8 mouse cellular contexts compared by ENCODE assay signal in genomic region chr14:101294693-101295092, GRCm38 (mm10).
DNase-seq lines count a peak whose midpoint lies in the region; ATAC-seq and TF ChIP-seq lines count a peak whose summit lies in the region.

No protein-coding gene starts in this region.

- peak; percentile 14 for DNase-seq in hindbrain, embryonic 10.5 days (ENCODE audit: low spot score)
- peak; percentile 21 for DNase-seq in Muller cell, postnatal 12 days (ENCODE audit: inconsistent ontology term)
- DNase-seq in embryo, embryonic 10.5 days (ENCODE audit: low spot score): peak; percentile 80
- peak; percentile 81 for DNase-seq in hindbrain, postnatal 0 days (ENCODE audit: low spot score)
- peak; percentile 25 for DNase-seq in lung, postnatal 14 days
- no peak for DNase-seq in T-cell, adult 2 months (ENCODE audit: low spot score)
- no peak for DNase-seq in spleen, adult 18-20 months

- H3K9me3 ChIP-seq in hindbrain, embryonic 10.5 days: no peaks in the 10 kb centered on the region
- no peaks in the 10 kb centered on the region for H3K9me3 ChIP-seq in hindbrain, embryonic 12.5 days (replicated peaks)
- H3K9me3 ChIP-seq in hindbrain, postnatal 0 days (ENCODE audit: low read length): no peaks in the 10 kb centered on the region

- peaks cover 4% of the 10 kb centered on the region; the same call in 1 of the 2 replicates for H3K4me1 ChIP-seq in hindbrain, embryonic 10.5 days (replicated peaks)
- no peaks in the 10 kb centered on the region for H3K4me1 ChIP-seq in hindbrain, embryonic 12.5 days
- H3K4me1 ChIP-seq in hindbrain, postnatal 0 days (ENCODE audit: insufficient read depth, low read length): no peaks in the 10 kb centered on the region

- peak; percentile 75 for TF ChIP-seq CTCF in hindbrain, postnatal 0 days (IDR thresholded peaks at IDR 0.05; ENCODE audit: low read depth)

- H3K9ac ChIP-seq in hindbrain, embryonic 12.5 days: no peak overlapping the region
- H3K9ac ChIP-seq in hindbrain, postnatal 0 days (replicated peaks; ENCODE audit: low read length): no peak overlapping the region

- ATAC-seq in hindbrain, embryonic 12.5 days (ENCODE audit: low FRiP score): no peak
- ATAC-seq in hindbrain, postnatal 0 days: no peak

- no peaks in the 10 kb centered on the region for H3K27me3 ChIP-seq in hindbrain, embryonic 10.5 days (ENCODE audit: insufficient read depth, poor library complexity, severe bottlenecking)
- no peaks in the 10 kb centered on the region for H3K27me3 ChIP-seq in hindbrain, embryonic 12.5 days
- H3K27me3 ChIP-seq in hindbrain, postnatal 0 days (ENCODE audit: insufficient read depth, low read length): no peaks in the 10 kb centered on the region

- H3K36me3 ChIP-seq in hindbrain, embryonic 10.5 days: no peaks in the 10 kb centered on the region
- no peaks in the 10 kb centered on the region for H3K36me3 ChIP-seq in hindbrain, embryonic 12.5 days
- no peaks in the 10 kb centered on the region for H3K36me3 ChIP-seq in hindbrain, postnatal 0 days (ENCODE audit: insufficient read depth, low read length)

- H3K4me2 ChIP-seq in hindbrain, embryonic 12.5 days (replicated peaks): no peak overlapping the region
- no peak overlapping the region for H3K4me2 ChIP-seq in hindbrain, postnatal 0 days (ENCODE audit: low read depth, low read length)

- H3K4me3 ChIP-seq in hindbrain, embryonic 10.5 days: no peak overlapping the region
- no peak overlapping the region for H3K4me3 ChIP-seq in hindbrain, embryonic 12.5 days
- H3K4me3 ChIP-seq in hindbrain, postnatal 0 days (ENCODE audit: low read length): no peak overlapping the region

- no peak overlapping the region; the same call in 1 of the 2 replicates for H3K27ac ChIP-seq in hindbrain, embryonic 10.5 days
- no peak overlapping the region for H3K27ac ChIP-seq in hindbrain, embryonic 12.5 days
- no peak overlapping the region for H3K27ac ChIP-seq in hindbrain, postnatal 0 days

- 35% methylated on average over 7 of the region's 7 CpGs for WGBS in hindbrain, embryonic 10.5 days
- 35% methylated on average over 7 of the region's 7 CpGs for WGBS in hindbrain, embryonic 12.5 days
- 31% methylated on average over 7 of the region's 7 CpGs for WGBS in hindbrain, postnatal 0 days

Comparison
In these comparisons a context has a peak if more than half of its experiments do, and no peak if none do; other contexts are left out.
1. DNase-seq: peak in hindbrain, embryonic 10.5 days (single experiment), Muller cell, postnatal 12 days (single experiment), embryo, embryonic 10.5 days (single experiment), hindbrain, postnatal 0 days (single experiment) and lung, postnatal 14 days (single experiment); none in T-cell, adult 2 months (single experiment) and spleen, adult 18-20 months (0 of 2).